Mouse (Mus musculus) neutrophil, adult 65 days (primary cell): ENCODE measurements around the gene Tspan33. TPM values are rescaled to one million over a fixed set of nuclear protein-coding genes. Genes with fewer than 3 reads are reported as not detected.

Experiments used
- total RNA-seq: library from RNA; stranded (reverse); gene quantifications from 2 replicates; pipeline ENCODE4 v1.2.4, GENCODE M21; 2023

Tspan33 gene
- total RNA-seq, result 1.5 and 2.7 TPM in 2 replicates

GRCm38 (mm10) chr6:29693953-29694352 is at the start of gene Tspan33:
Tspan33 (plus strand) TSS chr6:29694222.

GRCm38 (mm10) chr6:29735336-29735688 is 41.3 kb downstream of the Tspan33 start, which contains the start of gene Smo:
Smo (plus strand) TSS chr6:29735503.

Other genes starting within 250 kb of the Tspan33 start
- gene Atp6v1f, start 226.5 kb upstream of the Tspan33 start, total RNA-seq, result 138 and 155 TPM in 2 replicates
- 2.5 TPM in 2 replicates for gene Atp6v1fnb, start 222.8 kb upstream of the Tspan33 start, total RNA-seq
- not detected in 2 replicates for gene Kcp, start 186.3 kb upstream of the Tspan33 start, total RNA-seq
- gene Irf5, start 167.6 kb upstream of the Tspan33 start, total RNA-seq, result 91.2 and 107 TPM in 2 replicates
- 56.1 and 89.3 TPM in 2 replicates for gene Tnpo3, start 84.3 kb upstream of the Tspan33 start, total RNA-seq
- gene Smo, start 41.3 kb downstream of the Tspan33 start, total RNA-seq, result 0.52 and 1.3 TPM in 2 replicates
- 23.9 and 33.9 TPM in 2 replicates for gene Ahcyl2, start 73.8 kb downstream of the Tspan33 start, total RNA-seq
- 0.18 and 0.44 TPM in 2 replicates for gene Strip2, start 222.8 kb downstream of the Tspan33 start, total RNA-seq